Mouse (Mus musculus): Measurements from ENCODE around the gene Crisp3.

DNA sequence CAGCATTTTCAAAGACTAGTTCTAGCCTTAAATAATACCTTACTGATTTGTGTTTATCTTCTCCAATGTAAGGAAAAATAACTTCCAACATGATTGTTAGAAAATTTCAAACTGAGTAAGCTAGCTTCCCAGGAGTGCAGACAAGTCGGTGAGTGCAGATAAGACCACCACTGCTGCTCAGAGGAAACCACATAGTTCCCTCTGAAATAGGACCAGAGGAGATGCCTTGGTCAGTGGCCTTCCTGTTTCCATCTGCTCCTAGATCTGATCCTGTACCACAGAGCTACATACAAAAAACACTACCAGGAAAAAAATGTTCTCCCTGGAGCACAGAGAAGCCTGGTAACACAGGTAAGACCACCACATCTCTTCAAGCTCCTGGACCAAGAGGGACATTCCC lies 10.4 kb upstream of the Crisp3 start:
- TF ChIP-seq CTCF (IDR thresholded peaks at IDR 0.05; ENCODE audit: insufficient read depth, low read depth, low read length) (no peak), POLR2A (IDR thresholded peaks at IDR 0.05; ENCODE audit: insufficient read depth, low read depth, low read length) (no peak)
